Mouse (Mus musculus) MEL (cell line): Measurements from ENCODE around the gene Sap18. TPM values are rescaled to one million over a fixed set of nuclear protein-coding genes. Genes with fewer than 3 reads are reported as not detected.

Experiments
- DNase-seq: peaks from one replicate; pipeline ENCODE4 v3.0.0; 2011; ENCODE audit warnings: low read depth, low spot score
- H3K27ac ChIP-seq: 2 replicates; pipeline ENCODE4 v1.5.1; 2012; ENCODE audit warnings: low read depth, mild to moderate bottlenecking, control low read depth, low read length, moderate library complexity; ENCODE audit not compliant: control insufficient read depth
- H3K27me3 ChIP-seq, 2 experiments: fragments of 150-350 bp in 1 of 2; sonication (generic) in 1 of 2; 2 replicates each; pipeline ENCODE4 v1.6.1; 2012; ENCODE audit warnings: low read length in 2 of 2, mild to moderate bottlenecking in 2 of 2, improper control_type of control experiment in 1 of 2, moderate library complexity in 1 of 2; ENCODE audit not compliant: insufficient read depth in 2 of 2, control insufficient read depth in 1 of 2
- H3K36me3 ChIP-seq, 2 experiments: 2 replicates each; pipeline ENCODE4 v1.6.1; 2012 to 2014; ENCODE audit warnings: low read length in 2 of 2, improper control_type of control experiment in 1 of 2, inconsistent platforms in 1 of 2, mild to moderate bottlenecking in 1 of 2; ENCODE audit not compliant: insufficient read depth in 2 of 2, control insufficient read depth in 1 of 2
- H3K4me1 ChIP-seq, 2 experiments: fragments of 150-350 bp in 1 of 2; sonication (generic) in 1 of 2; 2 replicates each; pipeline ENCODE4 v1.6.1; 2012; ENCODE audit warnings: low read length in 2 of 2, improper control_type of control experiment in 1 of 2, mild to moderate bottlenecking in 1 of 2; ENCODE audit not compliant: insufficient read depth in 2 of 2, control insufficient read depth in 1 of 2
- H3K4me3 ChIP-seq, 2 experiments: fragments of 150-350 bp in 1 of 2; sonication (generic) in 1 of 2; 2 replicates each; pipeline ENCODE4 v1.5.1; 2012; ENCODE audit warnings: low read depth in 2 of 2, low read length in 2 of 2, mild to moderate bottlenecking in 2 of 2, moderate library complexity in 2 of 2, control low read depth in 1 of 2, improper control_type of control experiment in 1 of 2; ENCODE audit not compliant: control insufficient read depth in 1 of 2, insufficient read depth in 1 of 2
- H3K79me2 ChIP-seq: 2 replicates; pipeline ENCODE4 v1.6.1; 2012; ENCODE audit warnings: mild to moderate bottlenecking, low read length, moderate library complexity; ENCODE audit not compliant: control insufficient read depth, poor library complexity, insufficient read depth
- H3K9ac ChIP-seq: 2 replicates; pipeline ENCODE4 v1.6.1; 2012; ENCODE audit warnings: low read depth, mild to moderate bottlenecking, control low read depth, low read length, moderate library complexity; ENCODE audit not compliant: control insufficient read depth, poor library complexity, severe bottlenecking
- H3K9me3 ChIP-seq: fragments of 150-350 bp; sonication (generic); replicated peaks from 2 replicates; pipeline ENCODE4 v1.6.1; 2012; ENCODE audit warnings: mild to moderate bottlenecking, low read length, improper control_type of control experiment, moderate library complexity; ENCODE audit not compliant: insufficient read depth
- CHD1 ChIP-seq: IDR thresholded peaks from 2 replicates; pipeline ENCODE4 v1.6.1; 2012; ENCODE audit warnings: low read depth, mild to moderate bottlenecking, inconsistent platforms, low read length, improper control_type of control experiment
- CTCF ChIP-seq, 3 experiments: IDR thresholded peaks in 2 of 3; conservative IDR thresholded peaks in 1 of 3; 2 replicates each; pipeline ENCODE4 v1.5.1; 2011 to 2012; ENCODE audit warnings: low read length in 3 of 3, low read depth in 2 of 3, mild to moderate bottlenecking in 2 of 3, improper control_type of control experiment in 1 of 3, inconsistent platforms in 1 of 3, mixed read lengths in 1 of 3, moderate library complexity in 1 of 3; ENCODE audit not compliant: control insufficient read depth in 1 of 3, insufficient read depth in 1 of 3, poor library complexity in 1 of 3, severe bottlenecking in 1 of 3
- E2F4 ChIP-seq: IDR thresholded peaks from 2 replicates; pipeline ENCODE4 v1.6.1; 2011; ENCODE audit warnings: low read depth, low read length, improper control_type of control experiment, borderline replicate concordance
- EP300 ChIP-seq, 2 experiments: IDR thresholded peaks; 2 replicates each; pipeline ENCODE4 v1.6.1; 2011; ENCODE audit warnings: improper control_type of control experiment in 2 of 2, low read length in 2 of 2, low read depth in 1 of 2, mild to moderate bottlenecking in 1 of 2
- ETS1 ChIP-seq: IDR thresholded peaks from 2 replicates; pipeline ENCODE4 v1.6.1; 2012; ENCODE audit warnings: low read depth, mild to moderate bottlenecking, inconsistent platforms, low read length, improper control_type of control experiment, moderate library complexity
- GATA1 ChIP-seq: IDR thresholded peaks from 2 replicates; pipeline ENCODE4 v1.6.1; 2011; ENCODE audit warnings: low read depth, low read length, improper control_type of control experiment
- KAT2A ChIP-seq: conservative IDR thresholded peaks from 2 replicates; pipeline ENCODE4 v1.6.1; 2012; ENCODE audit warnings: low read depth, low read length, improper control_type of control experiment, inconsistent platforms
- MAFK ChIP-seq: IDR thresholded peaks from 2 replicates; pipeline ENCODE4 v1.6.1; 2011; ENCODE audit warnings: low read depth, mild to moderate bottlenecking, low read length, improper control_type of control experiment, borderline replicate concordance
- MAX ChIP-seq: IDR thresholded peaks from 2 replicates; pipeline ENCODE4 v1.6.1; 2011; ENCODE audit warnings: low read length, improper control_type of control experiment
- MEF2A ChIP-seq: IDR thresholded peaks from 2 replicates; pipeline ENCODE4 v1.6.1; 2014; ENCODE audit warnings: low read depth, mild to moderate bottlenecking, inconsistent platforms, low read length, improper control_type of control experiment; ENCODE audit not compliant: poor library complexity, insufficient replicate concordance, severe bottlenecking; ENCODE audit errors: extremely low read depth
- MXI1 ChIP-seq: IDR thresholded peaks from 2 replicates; pipeline ENCODE4 v1.6.1; 2011; ENCODE audit warnings: mild to moderate bottlenecking, low read depth, low read length, improper control_type of control experiment
- MYB ChIP-seq: IDR thresholded peaks from 2 replicates; pipeline ENCODE4 v1.6.1; 2011; ENCODE audit warnings: mild to moderate bottlenecking, low read depth, low read length, improper control_type of control experiment
- MYC ChIP-seq: IDR thresholded peaks from 2 replicates; pipeline ENCODE4 v1.6.1; 2011; ENCODE audit warnings: low read depth, mild to moderate bottlenecking, low read length, improper control_type of control experiment, moderate library complexity
- NRF1 ChIP-seq: IDR thresholded peaks from 2 replicates; pipeline ENCODE4 v1.6.1; 2014; ENCODE audit warnings: low read depth, mild to moderate bottlenecking, inconsistent platforms, low read length, improper control_type of control experiment, moderate library complexity; ENCODE audit not compliant: poor library complexity, insufficient read depth, severe bottlenecking
- POLR2A ChIP-seq, 2 experiments: IDR thresholded peaks; 2 replicates each; pipeline ENCODE4 v1.6.1; 2011 to 2012; ENCODE audit warnings: low read length in 2 of 2, mild to moderate bottlenecking in 2 of 2, control low read depth in 1 of 2, improper control_type of control experiment in 1 of 2, low read depth in 1 of 2, moderate library complexity in 1 of 2; ENCODE audit not compliant: control insufficient read depth in 1 of 2, insufficient read depth in 1 of 2, poor library complexity in 1 of 2
- POLR2AphosphoS2 ChIP-seq: IDR thresholded peaks from 2 replicates; pipeline ENCODE4 v1.6.1; 2011; ENCODE audit warnings: low read length, improper control_type of control experiment
- RCOR1 ChIP-seq: IDR thresholded peaks from 2 replicates; pipeline ENCODE4 v1.6.1; 2012; ENCODE audit warnings: low read depth, mild to moderate bottlenecking, inconsistent platforms, low read length, improper control_type of control experiment
- SIN3A ChIP-seq: IDR thresholded peaks from 2 replicates; pipeline ENCODE4 v1.6.1; 2012; ENCODE audit warnings: low read length, improper control_type of control experiment, inconsistent platforms
- SMC3 ChIP-seq: IDR thresholded peaks from 2 replicates; pipeline ENCODE4 v1.6.1; 2011; ENCODE audit warnings: low read depth, low read length, improper control_type of control experiment
- TAL1 ChIP-seq: IDR thresholded peaks from 2 replicates; pipeline ENCODE4 v1.6.1; 2012; ENCODE audit warnings: mild to moderate bottlenecking, inconsistent platforms, low read length, moderate library complexity, mixed read lengths
- TBP ChIP-seq: IDR thresholded peaks from 2 replicates; pipeline ENCODE4 v1.8.0; 2011; ENCODE audit warnings: low read depth, low read length, improper control_type of control experiment
- TCF12 ChIP-seq: IDR thresholded peaks from 2 replicates; pipeline ENCODE4 v1.6.1; 2014; ENCODE audit warnings: low read depth, mild to moderate bottlenecking, inconsistent platforms, low read length, improper control_type of control experiment, moderate library complexity
- UBTF ChIP-seq: IDR thresholded peaks from 2 replicates; pipeline ENCODE4 v1.6.1; 2012; ENCODE audit warnings: low read depth, mild to moderate bottlenecking, inconsistent platforms, low read length, improper control_type of control experiment, moderate library complexity, borderline replicate concordance; ENCODE audit not compliant: insufficient read depth
- USF1 ChIP-seq: IDR thresholded peaks from 2 replicates; pipeline ENCODE4 v1.6.1; 2014; ENCODE audit warnings: low read depth, mild to moderate bottlenecking, inconsistent platforms, low read length, improper control_type of control experiment, moderate library complexity
- ZC3H11A ChIP-seq: IDR thresholded peaks from 2 replicates; pipeline ENCODE4 v1.6.1; 2012; ENCODE audit warnings: low read depth, mild to moderate bottlenecking, inconsistent platforms, low read length, improper control_type of control experiment
- ZMIZ1 ChIP-seq: IDR thresholded peaks from 2 replicates; pipeline ENCODE4 v1.6.1; 2012; ENCODE audit warnings: low read depth, mild to moderate bottlenecking, inconsistent platforms, low read length, improper control_type of control experiment, moderate library complexity
- polyA plus RNA-seq, 2 experiments: library from polyadenylated mRNA; stranded (reverse) in 1 of 2; unstranded in 1 of 2; fragments of >175 nt in 1 of 2; fragments of >200 nt in 1 of 2; gene quantifications; 2 replicates each; pipeline versions ENCODE4 v1.2.1 to v1.2.4; 2012; ENCODE audit warnings: low replicate concordance in 2 of 2, low read depth in 1 of 2; ENCODE audit not compliant: insufficient read length in 2 of 2, insufficient read depth in 1 of 2, missing spikeins in 1 of 2
- total RNA-seq: library from RNA; depleted of rRNA; stranded (reverse); fragments of 300-350 nt; gene quantifications from 2 replicates; pipeline ENCODE4 v1.2.3, GENCODE M21; 2012

Sap18 gene
- total and polyA plus RNA-seq, 3 experiments: 13.7 to 201 TPM; not detected in 1

GRCm38 (mm10) chr14:57810886-57811285 is 12.9 kb downstream of the Sap18 start:
- TF ChIP-seq E2F4: no peak
- TF ChIP-seq UBTF: no peak
- no peak for TF ChIP-seq MEF2A
- TF ChIP-seq TAL1: no peak
- Histone ChIP-seq H3K27ac (no peak overlapping the region), H3K79me2 (0 out of 2 replicates have a peak, but pooled peaks cover 2% of the 10 kb centered on the region), H3K4me3 (no peak overlapping the region), H3K4me1 (no peaks in the 10 kb centered on the region), H3K27me3 (no peaks in the 10 kb centered on the region), H3K9me3 (no peaks in the 10 kb centered on the region), H3K9ac (no peak overlapping the region), H3K36me3 (peaks cover 0 to 23% of the 10 kb centered on the region in 2 experiments; a peak in 3 of 4 replicates)
- no peak for DNase-seq

GRCm38 (mm10) chr14:57811844-57812243 is 13.9 kb downstream of the Sap18 start:
- Histone ChIP-seq H3K27me3 (no peaks in the 10 kb centered on the region), H3K4me3 (no peak overlapping the region), H3K4me1 (no peaks in the 10 kb centered on the region), H3K9ac (no peak overlapping the region), H3K79me2 (0 out of 2 replicates have a peak, but pooled peaks cover 2% of the 10 kb centered on the region), H3K36me3 (peaks cover 0 to 32% of the 10 kb centered on the region in 2 experiments; a peak in 3 of 4 replicates), H3K27ac (no peak overlapping the region), H3K9me3 (no peaks in the 10 kb centered on the region)
- no peak for TF ChIP-seq ETS1
- no peak for TF ChIP-seq MYC
- peak in 2 of 3 experiments; percentile 1 to 7; a peak in 1 of 6 replicates for TF ChIP-seq CTCF (IDR thresholded peaks at IDR 0.05 in 2 of 3, conservative IDR thresholded peaks at IDR 0.05 in 1 of 3; ENCODE audit: control insufficient read depth in 1 of 3, insufficient read depth in 1 of 3, low read depth in 2 of 3, low read length in 3 of 3, poor library complexity in 1 of 3, severe bottlenecking in 1 of 3)
- TF ChIP-seq ZMIZ1: no peak
- no peak for TF ChIP-seq MAFK
- TF ChIP-seq CHD1: no peak
- no peak for DNase-seq

GRCm38 (mm10) chr14:57820839-57821238 is 22.9 kb downstream of the Sap18 start:
- no peaks in the 10 kb centered on the region for H3K27me3 ChIP-seq
- peak; percentile 38 for DNase-seq
- H3K36me3 ChIP-seq: peaks cover 25 to 41% of the 10 kb centered on the region in 2 experiments
- peaks cover 13 to 14% of the 10 kb centered on the region in 2 experiments; a peak in 3 of 4 replicates for H3K4me1 ChIP-seq
- H3K27ac ChIP-seq: no peak overlapping the region
- H3K9me3 ChIP-seq: no peaks in the 10 kb centered on the region
- H3K9ac ChIP-seq: no peak overlapping the region
- peaks cover 25% of the 10 kb centered on the region for H3K79me2 ChIP-seq
- H3K4me3 ChIP-seq: no peak overlapping the region
- TF ChIP-seq MAFK (no peak), MXI1 (peak; percentile 79), EP300 (IDR thresholded peaks at IDR 0.05; ENCODE audit: low read depth in 1 of 2, low read length in 2 of 2) (peak; percentile 20 to 38; a peak in 1 of 4 replicates), KAT2A (no peak), MEF2A (no peak), USF1 (peak; percentile 62; the same call in 1 of the 2 replicates), MYC (peak; percentile 69; the same call in 1 of the 2 replicates), ZC3H11A (no peak), NRF1 (no peak), RCOR1 (no peak), POLR2A (IDR thresholded peaks at IDR 0.05; ENCODE audit: control insufficient read depth in 1 of 2, insufficient read depth in 1 of 2, low read depth in 1 of 2, low read length in 2 of 2, poor library complexity in 1 of 2) (no peak), SMC3 (no peak), MAX (peak; percentile 80), TCF12 (peak; percentile 44; the same call in 1 of the 2 replicates), POLR2AphosphoS2 (no peak), TBP (no peak), GATA1 (peak; percentile 73), SIN3A (peak; percentile 72), UBTF (no peak), MYB (no peak)
